Mouse (Mus musculus): ENCODE measurements around the gene Trim7.

- TF ChIP-seq CTCF (IDR thresholded peaks at IDR 0.05; ENCODE audit: extremely low read depth, insufficient read depth, insufficient read length, insufficient replicate concordance) (0 out of 2 replicates have a peak, but pooled peaks have one; percentile 3), POLR2A (IDR thresholded peaks at IDR 0.05; ENCODE audit: low read depth, low read length) (no peak)
Observed at GRCm38 (mm10) chr11:48823536-48823972, 2.4 kb upstream of the Trim7 start.
